Mouse (Mus musculus): ENCODE measurements around the gene 0610040J01Rik. TPM values are rescaled to one million over a fixed set of nuclear protein-coding genes. Genes with fewer than 3 reads are reported as not detected.
"Not testable (repeated sequence)": the region's sequence is repeated elsewhere in the genome, so short reads cannot be mapped to it uniquely, and the experiment has no call there.

Gene 0610040J01Rik
- total RNA-seq, 1 experiment from 2014 or later, result 4.0 TPM

DNA sequence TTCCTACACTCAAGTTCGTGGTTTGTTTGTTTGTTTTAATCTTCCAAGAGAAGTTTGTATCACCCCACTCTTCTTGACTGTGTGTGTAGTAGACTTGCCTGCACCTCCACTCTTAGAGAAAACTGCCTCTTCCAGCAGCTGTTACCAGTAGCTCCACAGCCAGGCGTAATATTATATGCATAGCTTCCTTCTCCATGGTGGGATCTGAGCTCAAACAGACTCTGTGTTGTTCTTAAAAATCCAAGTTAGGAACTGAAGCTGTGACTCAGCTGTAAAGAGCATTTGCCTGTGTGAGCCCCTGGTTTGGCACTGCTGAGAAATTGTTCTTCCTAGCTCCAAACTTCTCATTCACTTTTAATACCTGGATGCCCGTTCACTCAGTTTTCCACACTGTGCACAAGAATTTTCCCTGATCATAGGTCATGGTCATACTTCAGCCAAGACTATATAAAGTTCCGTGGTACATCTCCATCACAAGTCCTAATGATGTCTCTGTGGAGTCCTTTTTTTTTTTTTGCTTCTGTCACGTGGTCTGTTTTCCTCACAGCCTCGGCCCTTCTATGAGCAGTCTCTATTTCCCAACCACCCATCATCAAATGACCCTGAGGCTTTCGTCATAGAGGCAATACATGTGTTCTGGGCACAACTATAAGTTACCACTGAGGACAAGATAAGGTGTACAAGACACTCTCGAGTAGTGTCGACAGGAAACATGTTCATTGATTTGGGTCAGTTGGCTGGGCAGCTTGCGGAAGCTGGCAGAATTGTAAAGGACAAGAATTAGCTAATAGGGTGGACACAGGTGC is 16.4 kb downstream of the 0610040J01Rik start:
- no peak for DNase-seq

DNA sequence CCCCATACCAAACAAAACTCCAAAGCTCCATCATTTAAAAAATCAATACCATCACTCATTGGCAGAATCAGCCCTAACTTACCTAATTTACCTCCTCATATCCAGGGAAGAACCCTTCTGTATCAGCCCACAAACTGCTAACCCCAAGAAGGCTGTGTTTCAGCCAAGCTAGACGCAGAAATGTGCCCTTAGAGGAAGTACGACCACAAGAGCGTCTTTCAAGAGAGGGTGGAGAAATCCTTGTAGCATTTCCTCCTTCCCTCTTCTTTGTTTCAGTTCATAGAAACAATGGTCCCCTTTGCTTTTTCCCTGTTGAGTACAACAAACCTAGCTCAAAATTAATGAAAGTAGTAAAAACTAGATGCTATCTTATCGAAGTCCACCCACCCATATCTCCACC is 18.9 kb downstream of the 0610040J01Rik start:
- DNase-seq, result no peak

DNA sequence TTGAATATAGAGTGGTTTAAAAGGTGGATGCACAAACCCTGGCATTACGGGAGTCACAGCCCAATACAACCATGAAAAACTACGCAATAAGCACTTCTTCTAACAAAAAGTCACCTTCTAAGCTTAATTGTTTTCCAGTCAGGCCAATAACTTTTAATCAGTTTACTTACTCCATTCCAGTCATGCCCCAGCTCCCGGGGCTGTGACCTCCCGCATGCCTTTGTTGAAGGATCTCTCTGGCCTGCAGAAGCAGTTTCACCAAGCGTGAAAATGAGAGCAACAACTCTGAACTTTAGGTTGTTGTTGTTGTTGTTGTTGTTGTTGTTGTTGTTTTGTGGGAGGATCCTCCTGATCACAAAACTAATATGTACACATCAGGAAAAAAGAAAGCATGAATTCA is 21.8 kb downstream of the 0610040J01Rik start:
- DNase-seq, result no peak

DNA sequence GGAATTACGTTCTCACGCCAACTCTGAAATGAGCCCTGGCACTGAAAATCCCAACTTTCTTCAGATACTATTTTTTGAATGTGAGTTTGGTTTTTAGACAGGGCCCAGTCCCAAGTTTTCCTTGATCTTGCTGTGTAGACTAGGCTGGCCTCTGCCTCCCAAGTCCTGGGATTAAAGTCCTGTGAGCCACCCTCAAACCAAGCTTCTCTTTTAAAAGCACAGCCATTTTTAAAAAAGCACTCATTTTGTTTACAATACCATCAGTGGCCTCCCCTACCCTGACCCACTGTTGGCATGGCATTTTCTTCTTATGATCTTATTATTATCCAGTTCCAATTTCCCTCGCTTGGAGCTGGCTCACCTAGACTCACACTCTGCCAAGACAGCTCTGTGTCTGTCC is 22.3 kb downstream of the 0610040J01Rik start:
- no peak for DNase-seq

DNA sequence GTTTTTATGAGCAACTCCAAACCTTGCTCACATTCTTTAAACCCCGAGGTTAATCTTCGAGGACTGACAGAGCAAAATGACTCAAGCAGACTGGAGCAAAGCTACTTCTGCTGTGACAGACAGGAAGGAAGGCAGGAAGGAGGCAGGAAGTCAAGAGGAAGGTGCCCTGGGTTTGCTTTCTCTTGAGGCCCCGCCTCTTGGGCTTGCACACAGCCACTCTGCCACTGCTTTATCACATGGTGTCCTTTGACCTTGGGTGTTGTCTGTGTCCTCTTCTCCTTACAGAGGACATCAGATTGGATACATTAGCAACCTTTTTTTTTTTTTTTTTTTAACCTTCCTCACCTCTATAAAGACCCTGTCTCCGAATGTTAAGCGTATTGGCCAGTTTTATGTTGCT is 25.0 kb downstream of the 0610040J01Rik start:
- DNase-seq, result peak; percentile 7

DNA sequence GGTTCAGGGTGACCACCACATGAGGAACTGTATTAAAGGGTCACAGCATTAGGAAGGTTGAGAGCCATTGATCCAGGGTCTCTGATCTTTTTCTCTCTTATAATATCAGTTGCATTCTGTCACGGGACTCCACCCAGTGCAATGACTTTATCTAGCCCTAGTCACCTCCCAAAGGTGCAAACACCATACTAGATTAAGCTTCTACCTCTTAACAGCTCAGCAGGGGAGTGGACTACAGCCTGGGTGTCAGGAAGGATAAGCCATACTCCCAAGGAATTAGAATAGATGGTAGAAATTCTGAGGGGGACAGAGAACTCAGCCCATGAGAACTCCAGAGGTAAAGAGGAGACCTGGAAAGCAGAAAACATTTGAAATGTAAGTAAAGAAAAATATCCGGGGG is 25.7 kb downstream of the 0610040J01Rik start:
- no peak for DNase-seq

DNA sequence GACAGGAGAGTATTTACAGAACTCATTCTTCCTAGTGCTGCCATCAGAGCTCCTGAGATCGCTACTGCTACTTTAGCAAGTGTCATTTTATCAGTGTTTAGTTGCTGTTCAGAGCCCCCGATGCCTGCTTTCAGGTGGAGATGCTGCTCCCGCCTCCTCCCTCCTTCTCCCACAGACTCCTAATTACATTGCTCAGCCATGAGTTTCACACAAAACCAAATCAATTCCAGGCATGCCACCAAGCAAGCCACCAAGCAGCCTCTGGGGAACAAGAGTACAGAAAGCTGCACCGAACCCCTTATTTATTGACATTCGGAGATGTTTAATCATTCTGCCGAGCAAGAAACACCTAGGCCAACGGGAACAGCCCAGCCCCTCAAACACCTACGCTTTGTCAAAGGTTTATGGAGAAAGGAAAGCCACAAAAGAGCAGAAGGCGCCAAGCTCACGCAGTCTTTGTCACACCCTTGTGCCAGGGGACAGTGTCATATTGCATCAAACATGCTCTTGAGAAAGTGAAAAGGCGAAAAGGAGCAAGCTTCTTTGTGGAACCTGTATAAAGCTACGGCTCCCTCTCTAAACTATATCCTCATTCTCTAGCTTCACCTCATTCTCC is 27.7 kb downstream of the 0610040J01Rik start:
- no peak for DNase-seq

DNA sequence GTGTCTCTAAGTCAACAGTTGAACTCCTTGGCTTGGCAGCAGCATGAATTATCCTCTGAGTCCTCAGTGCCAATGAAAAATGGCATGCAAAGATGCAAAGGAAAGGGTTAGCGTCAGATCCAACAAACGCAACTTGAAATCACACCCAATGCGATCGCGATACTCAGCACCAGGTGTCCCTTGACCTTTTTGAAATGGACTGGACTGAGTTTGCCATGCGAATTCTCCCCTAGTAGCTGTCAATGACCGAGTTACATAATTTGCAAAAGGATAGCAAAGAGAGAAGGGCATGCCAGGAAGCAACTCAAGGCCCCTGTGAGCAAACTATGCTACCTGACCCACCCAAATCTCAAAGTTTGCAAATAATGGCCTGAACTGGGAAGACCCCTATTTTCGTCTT is 34.9 kb downstream of the 0610040J01Rik start:
- DNase-seq, result no peak

DNA sequence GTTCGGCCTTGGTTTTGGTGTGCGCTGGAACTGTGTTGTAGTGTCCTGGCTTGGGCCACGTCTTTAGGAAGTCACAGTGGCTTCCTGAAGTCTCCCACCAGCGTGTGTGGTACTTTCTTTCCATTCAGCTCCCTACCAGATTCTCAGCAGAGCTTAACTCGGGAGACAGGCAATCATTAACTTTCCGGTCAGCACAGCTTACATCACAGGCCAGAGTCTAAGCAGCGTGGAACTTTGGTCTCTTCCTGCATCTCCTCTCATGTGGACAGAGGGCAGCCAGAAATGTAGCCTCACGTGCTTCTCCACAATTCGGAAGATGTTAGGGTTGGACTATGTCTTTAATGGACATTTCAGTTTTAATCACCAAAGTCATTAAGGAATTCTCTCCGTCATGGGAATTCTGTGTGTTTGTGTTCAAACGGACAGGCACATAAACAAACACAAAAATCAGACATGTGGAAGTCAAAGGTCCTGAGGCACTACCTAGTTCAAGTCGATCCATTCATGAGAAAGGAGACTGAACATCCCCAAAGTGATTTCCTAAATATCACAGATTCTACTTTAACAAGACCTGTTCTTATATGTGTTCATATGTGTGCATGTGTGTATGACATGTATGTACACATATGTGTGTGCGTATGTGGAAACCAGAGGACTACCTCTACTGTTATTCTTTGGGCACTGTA is 35.5 kb downstream of the 0610040J01Rik start:
- no peak for DNase-seq

DNA sequence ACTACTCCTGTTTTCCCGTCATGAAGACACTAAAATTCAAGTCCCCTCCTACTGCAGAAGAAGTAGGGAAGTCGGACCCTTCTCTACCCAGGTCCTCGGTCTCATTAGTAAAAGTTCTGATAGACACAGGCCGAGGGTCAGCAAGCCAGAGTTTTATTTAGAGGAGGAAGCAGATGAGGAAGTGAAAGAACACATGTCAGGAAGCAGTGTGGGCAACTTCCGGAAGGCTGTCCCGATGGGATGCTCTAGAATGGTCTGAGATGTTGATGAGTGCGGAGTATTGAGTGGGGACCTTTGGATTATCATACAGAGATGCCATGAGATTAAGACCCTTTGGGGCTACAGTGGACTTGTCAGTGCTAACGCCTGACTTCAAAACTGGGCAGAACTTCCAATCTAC is 46.7 kb downstream of the 0610040J01Rik start:
- no peak for DNase-seq

DNA sequence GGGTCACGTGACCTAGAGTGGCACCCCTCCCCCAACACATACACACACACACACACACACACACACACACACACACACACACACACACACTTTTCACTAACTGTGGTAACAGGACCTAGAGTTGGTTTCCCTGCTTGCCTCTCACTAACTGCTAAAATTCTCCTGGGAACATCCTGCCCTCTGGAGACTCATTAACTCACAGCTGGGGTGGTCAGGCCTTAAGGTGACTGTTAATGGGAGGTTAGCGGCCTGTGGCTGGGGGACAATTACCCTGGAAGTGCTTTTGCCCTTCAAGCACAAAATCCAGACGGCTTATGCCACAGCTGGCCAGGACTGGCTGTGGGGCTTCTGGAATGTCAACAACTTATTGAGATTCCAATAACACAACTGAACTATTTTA is 55.3 kb downstream of the 0610040J01Rik start:
- no peak for DNase-seq

DNA sequence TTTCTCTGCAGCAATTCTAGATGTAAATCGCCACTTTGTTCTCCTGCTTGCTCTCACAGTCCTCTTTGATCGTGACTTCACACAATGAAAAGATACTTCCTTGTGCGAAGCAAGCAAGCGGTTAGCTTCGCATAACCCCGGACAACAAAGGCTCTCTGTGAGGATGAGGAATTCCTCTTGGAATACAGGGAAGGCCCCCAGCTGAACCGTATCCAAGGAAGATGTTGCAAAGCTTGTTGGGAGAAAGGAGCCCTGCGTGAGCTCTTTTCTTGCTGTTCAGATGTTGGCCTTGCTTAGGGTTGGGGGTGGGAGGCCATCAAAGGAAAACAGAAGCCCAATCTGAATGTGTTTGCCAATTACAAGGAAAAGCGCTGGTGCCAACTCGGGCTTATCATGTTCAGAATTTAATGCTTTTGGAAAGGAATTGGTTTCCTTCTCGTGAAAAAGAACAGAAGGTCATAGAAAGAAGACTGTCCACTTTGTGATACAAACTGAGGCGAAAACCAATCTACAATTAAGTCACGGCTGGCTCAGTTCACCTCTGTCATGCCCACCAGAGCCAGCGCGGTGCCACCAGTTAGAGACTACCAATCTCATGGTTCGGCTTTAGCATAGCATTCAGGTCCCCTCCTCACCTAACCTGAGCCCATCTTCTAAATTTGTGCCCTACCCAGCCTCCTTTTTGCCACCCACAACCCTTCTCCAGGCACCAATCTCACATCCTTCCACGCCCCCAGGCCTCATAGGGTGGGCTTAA is 60.2 kb downstream of the 0610040J01Rik start:
- no peak for DNase-seq

DNA sequence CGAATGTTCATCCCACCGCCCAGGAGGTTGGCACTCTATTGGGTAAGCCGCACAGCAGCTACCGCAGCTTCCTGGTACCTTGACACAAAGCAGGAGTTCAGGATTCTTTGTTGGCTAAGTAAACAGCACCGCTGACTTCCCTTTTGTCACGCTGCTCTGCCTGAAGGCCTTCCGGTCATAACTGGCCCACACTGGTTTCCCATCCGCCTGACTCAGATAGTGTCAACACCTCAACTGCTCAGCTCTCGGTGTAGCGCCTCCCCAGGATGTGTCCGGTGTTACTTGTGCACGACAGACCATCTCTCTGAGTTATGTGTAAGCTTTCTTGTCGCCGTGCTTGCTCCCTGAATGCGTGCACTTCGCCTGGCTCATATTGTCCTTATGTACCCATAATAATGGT is 62.7 kb downstream of the 0610040J01Rik start:
- DNase-seq, result peak; percentile 14

DNA sequence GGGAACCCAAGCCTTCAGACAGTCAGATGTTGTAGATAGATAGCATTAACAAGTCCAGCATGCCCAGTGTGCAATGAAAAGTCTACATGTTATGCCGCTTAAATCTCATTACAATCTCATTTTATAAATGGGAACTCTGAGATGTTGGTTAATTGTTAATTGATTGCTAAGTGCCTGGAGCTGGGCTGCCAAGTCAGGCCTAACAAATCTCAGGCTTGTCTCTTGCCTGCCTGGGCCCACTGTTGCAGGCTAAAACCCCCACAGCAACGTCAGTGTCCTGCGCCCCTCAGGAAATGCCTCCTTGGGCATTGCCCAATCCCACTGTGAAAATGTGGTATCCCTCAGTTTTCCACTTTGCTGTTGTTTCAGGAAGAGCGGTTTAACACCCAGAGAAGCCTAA is 63.9 kb downstream of the 0610040J01Rik start:
- DNase-seq, result no peak

DNA sequence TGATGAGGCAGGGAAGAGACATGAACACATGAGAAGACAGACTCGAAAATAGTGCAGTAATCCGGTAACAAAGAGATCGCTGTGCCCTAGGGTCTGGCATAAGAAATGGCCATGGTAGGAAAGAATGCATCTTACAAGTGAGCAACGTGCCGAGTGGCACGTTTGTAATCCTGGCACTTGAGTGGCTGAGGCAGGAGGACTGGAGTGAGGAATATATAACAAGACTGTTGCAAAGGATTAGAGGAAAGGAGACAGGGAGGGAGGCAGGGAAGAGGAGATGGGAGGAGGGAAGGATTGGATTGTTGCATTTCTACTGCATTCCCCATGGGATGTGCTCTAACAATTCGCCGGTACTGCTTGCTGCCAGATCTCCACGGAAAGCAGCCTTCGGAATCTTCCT is 66.9 kb downstream of the 0610040J01Rik start:
- no peak for DNase-seq

DNA sequence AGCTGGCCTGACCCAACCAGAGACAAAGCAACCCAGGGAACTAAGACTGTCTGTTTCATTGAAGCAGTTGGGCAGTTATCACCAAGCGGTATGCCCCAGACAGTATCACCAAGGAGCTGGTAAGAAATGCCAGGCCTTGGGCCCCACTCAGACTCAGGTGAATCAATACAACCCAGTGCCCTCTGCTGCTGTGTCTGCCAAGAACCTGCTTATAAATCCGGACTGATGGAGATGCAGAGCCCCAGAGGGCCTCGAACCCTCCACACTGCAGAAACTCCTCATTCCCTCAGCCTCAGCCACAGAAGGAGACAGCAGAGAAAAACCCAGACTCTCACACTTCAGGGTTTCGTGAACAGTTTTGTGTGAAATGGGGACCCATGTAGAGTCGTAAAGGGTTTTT is 74.1 kb downstream of the 0610040J01Rik start:
- no peak for DNase-seq

DNA sequence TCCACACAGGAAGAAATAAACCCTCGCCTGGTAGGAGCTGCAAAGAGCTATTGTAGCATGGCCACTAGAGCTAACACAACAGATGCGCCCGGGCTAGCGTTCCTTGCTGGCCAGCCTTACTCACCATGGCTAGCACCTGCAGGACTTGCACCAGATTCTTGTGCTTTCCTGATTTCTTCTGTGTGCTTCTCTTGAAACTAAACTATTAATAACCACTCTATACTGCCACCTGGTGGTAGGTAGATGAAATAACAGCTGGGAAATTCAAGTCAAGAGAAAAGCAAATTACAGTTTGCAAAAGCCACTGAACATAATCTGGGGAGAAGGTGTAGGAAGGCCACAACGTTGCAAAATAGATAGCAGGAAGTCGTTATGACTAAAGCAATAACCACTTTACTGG is 74.5 kb downstream of the 0610040J01Rik start:
- peak; percentile 19 for DNase-seq

DNA sequence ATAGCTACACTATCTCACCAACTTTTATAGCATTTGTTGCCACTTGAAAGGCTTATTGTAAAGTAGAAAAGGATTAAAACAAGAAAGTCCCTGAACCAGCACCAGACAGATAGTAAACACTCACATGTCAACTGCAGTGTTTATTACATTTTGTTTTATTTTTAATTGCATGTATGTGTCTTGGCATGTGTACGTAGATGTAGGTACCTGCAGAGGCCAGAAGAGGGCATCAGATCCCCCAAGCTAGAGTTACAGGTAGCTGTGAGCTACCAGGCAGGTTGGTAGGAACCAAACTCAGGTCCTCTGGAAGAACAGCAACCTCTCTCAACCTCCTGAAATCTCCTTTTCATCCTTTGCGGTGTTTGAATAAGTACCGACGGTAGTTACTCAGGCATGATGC is 74.9 kb downstream of the 0610040J01Rik start:
- no peak for DNase-seq

DNA sequence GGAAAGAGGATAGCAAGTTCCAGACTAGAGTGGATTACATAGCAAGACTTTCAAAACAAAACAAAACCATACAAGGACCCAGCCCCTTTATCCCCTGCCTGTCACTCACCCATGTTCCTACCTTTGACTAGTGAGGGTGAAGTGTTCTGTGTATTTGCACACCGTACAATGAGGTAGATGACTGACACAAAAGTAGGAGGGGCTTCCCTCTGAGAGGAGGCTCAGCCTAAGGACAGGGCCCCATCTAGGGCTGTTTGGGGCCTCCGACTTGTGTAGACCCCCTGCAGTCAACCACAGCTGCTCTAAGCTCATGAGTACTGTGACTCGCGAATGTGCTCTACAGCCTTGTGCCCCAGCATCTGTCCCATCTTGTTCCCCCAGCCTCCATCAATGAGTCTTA is 79.1 kb downstream of the 0610040J01Rik start:
- no peak for DNase-seq

DNA sequence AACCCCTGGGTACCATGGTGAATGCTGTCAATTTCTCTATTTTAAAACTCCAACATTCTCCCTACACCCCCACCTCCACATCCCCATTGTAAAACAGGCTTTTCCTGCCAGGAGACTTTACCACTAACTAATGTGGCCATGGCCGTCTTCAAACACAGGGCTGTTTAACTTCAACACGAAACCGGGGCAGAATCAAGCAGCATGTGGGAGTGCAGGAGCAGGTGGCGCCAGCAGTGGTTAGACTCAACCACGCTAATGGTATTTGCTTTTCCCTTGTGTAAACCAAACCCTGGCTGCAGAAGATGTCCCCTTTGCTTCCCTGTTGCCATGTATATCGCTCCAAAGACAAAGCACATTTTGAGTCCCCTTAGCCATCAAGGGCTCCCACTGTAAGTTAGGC is 79.7 kb downstream of the 0610040J01Rik start:
- DNase-seq, result no peak

DNA sequence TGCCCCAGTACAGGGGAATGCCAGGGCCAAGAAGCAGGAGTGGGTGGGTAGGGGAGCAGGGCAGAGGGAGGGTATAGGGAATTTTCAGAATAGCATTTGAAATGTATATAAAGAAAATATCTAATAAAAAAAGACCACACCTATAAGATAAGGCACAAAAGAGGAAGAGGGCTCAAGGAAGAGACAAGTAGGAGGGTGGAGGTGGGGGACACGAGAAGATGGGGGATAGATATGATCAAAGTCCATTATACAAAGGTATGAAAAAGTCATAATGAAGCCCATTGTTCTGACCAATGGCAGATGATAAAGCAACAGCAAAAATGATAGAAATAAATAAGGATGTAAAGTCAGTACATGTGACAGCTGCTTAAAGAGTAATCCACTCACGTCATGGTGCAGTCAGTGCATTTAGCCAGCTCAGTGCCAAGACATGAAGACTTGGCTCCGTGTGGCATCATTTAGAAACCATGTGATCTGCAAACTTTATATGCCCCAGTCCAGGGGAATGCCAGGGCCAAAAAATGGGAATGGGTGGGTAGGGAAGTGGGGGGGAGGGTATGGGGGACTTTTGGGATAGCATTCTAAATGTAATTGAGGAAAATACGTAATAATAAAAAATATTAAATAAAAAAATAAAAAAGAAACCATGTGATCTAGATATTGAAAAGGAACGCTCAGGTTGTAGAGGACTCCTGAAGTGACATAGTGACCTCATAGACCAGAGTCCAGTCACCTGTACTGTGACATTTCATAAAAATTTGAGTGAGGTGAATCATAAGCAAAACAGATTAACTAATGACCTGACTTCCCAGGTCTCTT is 85.0 kb downstream of the 0610040J01Rik start:
- not testable (repeated sequence) for DNase-seq

DNA sequence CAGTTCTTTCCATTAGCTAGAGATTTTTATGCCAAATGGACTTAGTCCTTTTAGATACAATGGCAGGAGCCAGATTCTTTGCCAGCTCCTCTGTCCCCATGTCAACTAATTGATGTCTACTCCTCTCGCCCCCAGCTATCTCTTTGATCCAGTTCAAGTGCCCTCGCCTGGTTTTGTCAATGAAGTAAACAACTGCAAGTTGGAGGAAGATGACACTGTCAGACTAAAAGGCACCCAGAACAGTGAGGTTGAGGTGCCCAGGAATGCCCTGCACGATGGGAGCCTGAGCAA is 85.6 kb downstream of the 0610040J01Rik start:
- DNase-seq, result no peak
